Mouse (Mus musculus): ENCODE results near the gene Usp17ld.
"Not testable (repeated sequence)": the region's sequence is repeated elsewhere in the genome, so short reads cannot be mapped to it uniquely, and the experiment has no call there.

Usp17ld gene

DNA sequence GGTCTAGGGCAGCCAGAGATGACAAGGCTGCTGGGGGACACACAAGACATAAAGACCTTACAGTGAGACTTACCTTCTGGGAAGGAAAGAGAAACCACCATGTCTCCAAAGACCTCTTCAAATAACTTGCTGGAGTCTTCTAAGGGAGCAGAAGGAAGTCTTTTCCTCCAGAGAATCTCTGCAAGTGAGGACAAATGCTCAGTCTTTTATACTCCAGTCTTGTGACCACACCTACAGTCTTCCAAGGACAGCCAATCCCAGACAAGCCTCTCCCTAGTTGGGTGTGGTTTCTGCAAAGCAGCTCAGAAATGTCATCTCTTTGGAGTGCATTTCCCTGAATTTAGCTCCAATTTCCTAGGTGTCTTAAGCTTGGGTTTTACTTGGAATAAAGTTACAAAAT, at the start of gene Usp17ld:
Gene Usp17ld, minus strand, starts transcription at position 101 of the 400 bp plus-strand sequence.
- in situ Hi-C loops (cut with MboI, MseI) = loop anchor here (5.0 kb wide), 1 partner anchor 165 kb away; the partner anchor contains the start of gene Usp17lc

DNA sequence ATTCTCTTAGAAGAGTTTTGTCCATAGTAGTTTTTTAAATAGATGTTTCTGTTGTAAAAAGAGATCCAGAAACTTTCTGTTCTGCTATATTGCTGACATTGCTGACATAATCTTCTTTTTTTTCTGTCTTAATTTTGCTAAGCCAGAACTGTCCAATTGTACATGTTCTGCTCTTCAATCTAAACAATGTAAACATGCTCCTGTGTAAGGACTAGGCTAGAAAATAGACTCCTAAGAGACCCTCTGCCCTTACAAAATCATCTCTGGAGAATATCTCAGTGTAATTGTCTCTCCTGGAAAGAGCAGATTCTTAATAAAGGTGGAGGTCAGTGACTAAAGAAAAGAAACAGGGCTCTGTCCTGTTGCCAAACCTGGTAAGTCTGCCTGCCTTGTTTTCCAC, 35.6 kb downstream of the Usp17ld start, which contains the start of gene Olfr594:
Gene Olfr594, plus strand, starts transcription at position 301 of the 400 bp plus-strand sequence.
- in situ Hi-C loops (cut with MboI, MseI) = no loop called here

DNA sequence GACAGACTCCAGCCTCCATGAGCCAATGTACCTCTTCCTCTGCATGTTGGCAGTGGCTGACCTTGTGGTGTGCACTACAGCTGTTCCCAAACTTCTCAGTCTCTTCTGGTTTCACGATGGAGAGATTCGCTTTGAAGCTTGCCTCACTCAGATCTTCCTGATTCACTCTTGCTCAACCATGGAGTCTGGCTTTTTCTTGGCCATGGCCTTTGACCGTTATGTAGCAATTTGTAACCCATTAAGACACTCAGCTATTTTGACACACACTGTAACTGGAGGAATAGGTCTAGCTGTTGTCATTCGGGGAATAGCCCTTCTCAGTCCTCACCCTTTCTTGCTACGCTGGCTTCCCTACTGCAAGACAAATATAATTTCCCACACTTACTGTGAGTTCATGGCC, 40.3 kb downstream of the Usp17ld start:
- in situ Hi-C loops (cut with MboI, MseI) = not testable (repeated sequence)

DNA sequence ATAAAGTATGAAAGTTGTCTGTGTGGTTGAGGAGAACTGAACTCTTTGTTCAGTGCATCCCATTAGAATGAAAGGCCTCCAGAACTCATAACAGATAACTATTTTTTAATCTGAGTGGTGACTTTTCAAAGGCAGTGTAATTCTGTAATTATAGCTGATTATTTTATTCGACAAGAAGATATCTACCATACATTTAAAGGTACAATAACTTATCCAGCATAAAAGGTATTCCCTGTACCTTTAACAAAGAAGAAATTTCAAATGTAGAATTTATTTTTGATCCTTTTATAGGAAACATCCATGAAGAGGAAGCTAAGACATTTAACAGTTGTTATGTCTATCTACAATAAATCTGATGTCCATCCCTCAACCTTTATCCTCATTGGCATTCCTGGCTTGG, 40.7 kb downstream of the Usp17ld start, which contains the start of gene Olfr593:
Gene Olfr593, plus strand, starts transcription at position 301 of the 400 bp plus-strand sequence.
- in situ Hi-C loops (cut with MboI, MseI) = no loop called here

Data from T-helper 1 cell (primary cell).